ENCODE assay signal across 27 mouse cellular contexts in the genomic region with DNA sequence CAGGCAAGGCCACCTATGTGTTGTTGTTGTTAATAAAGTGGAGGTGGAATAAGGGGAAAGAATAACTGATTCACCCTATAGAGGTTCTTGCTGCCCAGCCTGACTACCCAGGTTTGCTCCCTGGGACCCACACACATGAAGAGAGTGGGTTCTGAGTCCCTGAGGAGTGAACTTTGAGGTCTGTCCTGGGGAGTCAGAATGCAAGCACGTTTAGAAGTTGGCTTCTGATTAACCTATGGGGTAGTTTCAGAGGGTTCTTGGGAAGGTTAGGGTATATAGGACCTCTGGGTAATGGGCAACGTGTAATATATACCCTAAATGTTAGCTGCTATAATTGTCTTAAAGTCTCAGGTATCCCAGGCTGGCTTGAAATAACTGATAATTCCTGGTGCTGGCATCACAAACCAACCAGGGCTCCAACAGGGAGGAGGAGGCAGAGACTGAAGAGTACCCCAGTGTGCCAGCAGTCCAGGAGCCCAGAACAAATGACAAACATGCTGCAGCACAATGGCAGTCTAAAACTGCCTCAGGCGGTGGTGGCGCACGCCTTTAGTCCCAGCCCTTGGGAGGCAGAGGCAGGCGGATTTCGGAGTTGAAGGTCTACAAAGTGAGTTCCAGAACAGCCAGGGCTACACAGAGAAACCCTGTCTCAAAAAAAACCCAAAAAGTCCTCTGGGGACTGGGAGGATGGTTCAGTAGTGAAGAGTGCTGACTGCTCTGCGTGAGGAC.
"Had no signal": no experiment of that assay in that cellular context is flagged by ENCODE, and none has a peak within 500 bp of the region (broad histone marks: within the 10 kb centered on the region; RNA-seq: fewer than 3 reads in every experiment).

No protein-coding gene starts in this region.

- ATAC-seq: forebrain, embryonic 13.5 days; forebrain, embryonic 14.5 days; forebrain, embryonic 15.5 days; forebrain, embryonic 16.5 days; forebrain, postnatal 0 days had no signal

- H3K4me3 ChIP-seq: embryonic facial prominence, embryonic 10.5 days; embryonic facial prominence, embryonic 12.5 days; embryonic facial prominence, embryonic 13.5 days; embryonic facial prominence, embryonic 15.5 days; erythroblast, embryonic 14.5 days; forebrain, embryonic 10.5 days; forebrain, embryonic 12.5 days; forebrain, embryonic 13.5 days; forebrain, embryonic 15.5 days; gastrocnemius, adult 2 months; heart, adult 2 months had no signal

- H3K27me3 ChIP-seq: embryonic facial prominence, embryonic 12.5 days; embryonic facial prominence, embryonic 13.5 days; embryonic facial prominence, embryonic 15.5 days; forebrain, embryonic 12.5 days; forebrain, embryonic 13.5 days; forebrain, embryonic 15.5 days had no signal

- H3K9ac ChIP-seq: embryonic facial prominence, embryonic 12.5 days; embryonic facial prominence, embryonic 13.5 days; embryonic facial prominence, embryonic 15.5 days; forebrain, embryonic 12.5 days; forebrain, embryonic 13.5 days; forebrain, embryonic 15.5 days; forebrain, postnatal 0 days had no signal

- H3K4me1 ChIP-seq: embryonic facial prominence, embryonic 10.5 days; embryonic facial prominence, embryonic 12.5 days; embryonic facial prominence, embryonic 13.5 days; embryonic facial prominence, embryonic 15.5 days; forebrain, embryonic 12.5 days; forebrain, embryonic 13.5 days; forebrain, embryonic 15.5 days had no signal

- DNase-seq: cerebellum, adult 9-10 months; cerebellum, adult 9-11 months; cerebellum, postnatal 10 days; cerebellum, postnatal 14 days; cerebellum, postnatal 25 days; cerebellum, postnatal 36 days; embryo, embryonic 11 days; forebrain, postnatal 0 days; gastrocnemius, adult 2 months; gastrocnemius, postnatal 10 days; gastrocnemius, postnatal 14 days; gastrocnemius, postnatal 25 days; gastrocnemius, postnatal 36 days; heart, adult 11 months; heart, adult 18-20 months; heart, adult 2 months had no signal

- H3K27ac ChIP-seq: embryonic facial prominence, embryonic 10.5 days; embryonic facial prominence, embryonic 12.5 days; embryonic facial prominence, embryonic 13.5 days; embryonic facial prominence, embryonic 15.5 days; forebrain, embryonic 10.5 days; forebrain, embryonic 12.5 days; forebrain, embryonic 13.5 days; forebrain, embryonic 15.5 days; gastrocnemius, adult 2 months; heart, adult 2 months had no signal

- H3K4me2 ChIP-seq: embryonic facial prominence, embryonic 12.5 days; embryonic facial prominence, embryonic 13.5 days; embryonic facial prominence, embryonic 15.5 days; forebrain, embryonic 12.5 days; forebrain, embryonic 13.5 days; forebrain, embryonic 15.5 days had no signal

- H3K9me3 ChIP-seq: embryonic facial prominence, embryonic 10.5 days; embryonic facial prominence, embryonic 12.5 days; embryonic facial prominence, embryonic 13.5 days; embryonic facial prominence, embryonic 15.5 days; forebrain, embryonic 10.5 days; forebrain, embryonic 12.5 days; forebrain, embryonic 13.5 days; forebrain, embryonic 15.5 days had no signal
